Mouse (Mus musculus) midbrain, embryonic 15.5 days (tissue): ENCODE measurements around the gene Usp16. TPM values are rescaled to one million over a fixed set of nuclear protein-coding genes. Genes with fewer than 3 reads are reported as not detected.
"Not testable (repeated sequence)": the region's sequence is repeated elsewhere in the genome, so short reads cannot be mapped to it uniquely, and the experiment has no call there.

Experiments
- ATAC-seq: fragments of 200-750 bp; cut with Nextera tagmentation; replicated peaks from 2 replicates; pipeline ENCODE4 v1.8.0; 2017; ENCODE audit warnings: moderate TSS enrichment
- H3K27ac ChIP-seq: fragments of 300-500 bp; sonication (generic); 2 replicates; pipeline ENCODE4 v1.5.1; 2015; ENCODE audit warnings: mild to moderate bottlenecking, inconsistent platforms
- H3K27me3 ChIP-seq: fragments of 300-500 bp; sonication (generic); replicated peaks from 2 replicates; pipeline ENCODE4 v1.6.1; 2015; ENCODE audit warnings: inconsistent platforms
- H3K36me3 ChIP-seq: fragments of 300-500 bp; sonication (generic); replicated peaks from 2 replicates; pipeline ENCODE4 v1.6.1; 2015; ENCODE audit warnings: inconsistent platforms
- H3K4me1 ChIP-seq: fragments of 300-500 bp; sonication (generic); 2 replicates; pipeline ENCODE4 v1.6.1; 2015; ENCODE audit warnings: inconsistent platforms
- H3K4me2 ChIP-seq: fragments of 300-500 bp; sonication (generic); 2 replicates; pipeline ENCODE4 v1.6.1; 2015; ENCODE audit warnings: inconsistent platforms, mild to moderate bottlenecking, moderate library complexity
- H3K4me3 ChIP-seq: fragments of 300-500 bp; sonication (generic); 2 replicates; pipeline ENCODE4 v1.5.1; 2015; ENCODE audit warnings: mild to moderate bottlenecking, inconsistent platforms
- H3K9ac ChIP-seq: fragments of 300-500 bp; sonication (generic); 2 replicates; pipeline ENCODE4 v1.6.1; 2015; ENCODE audit warnings: mild to moderate bottlenecking, inconsistent platforms
- H3K9me3 ChIP-seq: fragments of 300-500 bp; sonication (generic); 2 replicates; pipeline ENCODE4 v1.6.1; 2016; ENCODE audit warnings: inconsistent platforms
- WGBS: fragments of 180-500 bp; shearing (Covaris S2); methylation state at CpG from one replicate; pipeline ENCODE4 v1.1.7; 2015; ENCODE audit warnings: mixed read lengths; 5-methylcytosine and 5-hydroxymethylcytosine counted together
- polyA plus RNA-seq: library from polyadenylated mRNA; unstranded; fragments of >200 nt; fragmentation: Nextera tagmentation; extraction: Ambion mirVana; gene quantifications from 2 replicates; pipeline ENCODE4 v1.2.1, GENCODE M21; 2015

Usp16 gene
- polyA plus RNA-seq, 1 experiment from 2014 or later, result 49.8 TPM

GRCm38 (mm10) chr16:87492191-87492792 is 37.8 kb downstream of the Usp16 start:
- Histone ChIP-seq H3K36me3 (peaks cover 51% of the 10 kb centered on the region), H3K4me1 (peaks cover 19% of the 10 kb centered on the region)
- H3K27me3 ChIP-seq, H3K27ac ChIP-seq, H3K4me3 ChIP-seq, H3K9ac ChIP-seq, ATAC-seq, H3K9me3 ChIP-seq, H3K4me2 ChIP-seq: not testable (repeated sequence)
- 96% methylated on average over 12 of the region's 12 CpGs for WGBS

GRCm38 (mm10) chr16:87494955-87495655 is 40.6 kb downstream of the Usp16 start:
- ATAC-seq, result peak; percentile 55

GRCm38 (mm10) chr16:87495716-87496447 is 41.4 kb downstream of the Usp16 start, which contains the start of gene Cct8:
Cct8 (minus strand) TSS chr16:87495873.
- H3K9ac ChIP-seq, result peak within 1 kb of the TSS; percentile 85
- no peaks in the 10 kb centered on the region for H3K9me3 ChIP-seq
- peak within 1 kb of the TSS; percentile 84 for H3K27ac ChIP-seq
- peak within 1 kb of the TSS; percentile 60 for H3K4me3 ChIP-seq
- peaks cover 17% of the 10 kb centered on the region for H3K36me3 ChIP-seq
- under 1% methylated on average over 48 of the region's 48 CpGs for WGBS
- peaks cover 19% of the 10 kb centered on the region for H3K4me1 ChIP-seq
- H3K4me2 ChIP-seq, result peak within 1 kb of the TSS; percentile 63
- H3K27me3 ChIP-seq, result no peaks in the 10 kb centered on the region
- ATAC-seq, result peak; percentile 97

More at GRCm38 (mm10) chr16:87494955-87495655, 40.6 kb downstream of the Usp16 start:
- peak overlapping the region; percentile 60 for H3K4me3 ChIP-seq
- peaks cover 24% of the 10 kb centered on the region for H3K36me3 ChIP-seq
- H3K27ac ChIP-seq, result peak overlapping the region; percentile 84
- peak overlapping the region; percentile 85 for H3K9ac ChIP-seq
- no peaks in the 10 kb centered on the region for H3K27me3 ChIP-seq
- peaks cover 19% of the 10 kb centered on the region for H3K4me1 ChIP-seq
- under 1% methylated on average over 39 of the region's 39 CpGs for WGBS
- no peaks in the 10 kb centered on the region for H3K9me3 ChIP-seq
- peak overlapping the region; percentile 63 for H3K4me2 ChIP-seq

GRCm38 (mm10) chr16:87496728-87497127 is 42.2 kb downstream of the Usp16 start:
- H3K4me2 ChIP-seq, result peak overlapping the region; percentile 63
- no peaks in the 10 kb centered on the region for H3K27me3 ChIP-seq

GRCm38 (mm10) chr16:87497171-87497570 is 42.7 kb downstream of the Usp16 start:
- H3K9me3 ChIP-seq, result no peaks in the 10 kb centered on the region
- no peak overlapping the region for H3K4me3 ChIP-seq
- H3K9ac ChIP-seq, result no peak overlapping the region
- no peak overlapping the region for H3K4me2 ChIP-seq
- WGBS, result 88% methylated on average over 6 of the region's 6 CpGs
- H3K27me3 ChIP-seq, result no peaks in the 10 kb centered on the region
- H3K4me1 ChIP-seq, result peaks cover 19% of the 10 kb centered on the region
- ATAC-seq, result no peak
- peaks cover 4% of the 10 kb centered on the region; the same call in 1 of the 2 replicates for H3K36me3 ChIP-seq
- H3K27ac ChIP-seq, result no peak overlapping the region

More at GRCm38 (mm10) chr16:87496728-87497127, 42.2 kb downstream of the Usp16 start:
- Histone ChIP-seq H3K4me3 (peak overlapping the region; percentile 60; the same call in 1 of the 2 replicates), H3K4me1 (peaks cover 19% of the 10 kb centered on the region), H3K36me3 (peaks cover 8% of the 10 kb centered on the region; the same call in 1 of the 2 replicates), H3K9ac (no peak overlapping the region), H3K9me3 (no peaks in the 10 kb centered on the region), H3K27ac (no peak overlapping the region)
- 85% methylated on average over 2 of the region's 2 CpGs for WGBS
- ATAC-seq, result no peak

- Histone ChIP-seq H3K27me3 (no peaks in the 10 kb centered on the region), H3K9ac (no peak overlapping the region), H3K4me1 (peaks cover 10% of the 10 kb centered on the region), H3K36me3 (no peaks in the 10 kb centered on the region), H3K9me3 (no peaks in the 10 kb centered on the region), H3K27ac (no peak overlapping the region), H3K4me2 (no peak overlapping the region), H3K4me3 (no peak overlapping the region)
- no peak for ATAC-seq
- WGBS, result 62% methylated on average over 6 of the region's 6 CpGs
Observed at GRCm38 (mm10) chr16:87499556-87499955, 45.1 kb downstream of the Usp16 start.

GRCm38 (mm10) chr16:87501304-87502078 is 47.0 kb downstream of the Usp16 start:
- no peaks in the 10 kb centered on the region for H3K27me3 ChIP-seq
- no peak overlapping the region for H3K4me2 ChIP-seq
- peaks cover 6% of the 10 kb centered on the region for H3K4me1 ChIP-seq
- H3K4me3 ChIP-seq, result no peak overlapping the region
- no peak overlapping the region for H3K27ac ChIP-seq
- H3K9me3 ChIP-seq, result no peaks in the 10 kb centered on the region
- no peak overlapping the region for H3K9ac ChIP-seq
- WGBS, result 66% methylated on average over 13 of the region's 13 CpGs
- no peak for ATAC-seq
- H3K36me3 ChIP-seq, result no peaks in the 10 kb centered on the region

GRCm38 (mm10) chr16:87511706-87512105 is 57.2 kb downstream of the Usp16 start:
- ATAC-seq, result no peak
- Histone ChIP-seq H3K9me3 (no peaks in the 10 kb centered on the region), H3K36me3 (no peaks in the 10 kb centered on the region), H3K27ac (no peak overlapping the region), H3K27me3 (no peaks in the 10 kb centered on the region), H3K4me3 (no peak overlapping the region), H3K4me2 (no peak overlapping the region), H3K9ac (no peak overlapping the region), H3K4me1 (no peaks in the 10 kb centered on the region)
- 58% methylated on average over 5 of the region's 5 CpGs for WGBS

- Histone ChIP-seq H3K9me3 (no peaks in the 10 kb centered on the region), H3K4me2 (no peak overlapping the region), H3K27ac (no peak overlapping the region), H3K9ac (no peak overlapping the region), H3K27me3 (no peaks in the 10 kb centered on the region), H3K4me3 (no peak overlapping the region), H3K36me3 (no peaks in the 10 kb centered on the region), H3K4me1 (no peaks in the 10 kb centered on the region)
- ATAC-seq, result no peak
- WGBS, result 95% methylated on average over 14 of the region's 14 CpGs
Observed at GRCm38 (mm10) chr16:87512331-87512730, 57.8 kb downstream of the Usp16 start.

- H3K36me3 ChIP-seq, result no peaks in the 10 kb centered on the region
- no peak overlapping the region for H3K4me2 ChIP-seq
- no peaks in the 10 kb centered on the region for H3K27me3 ChIP-seq
- no peak overlapping the region for H3K9ac ChIP-seq
- ATAC-seq, result no peak
- no peak overlapping the region for H3K4me3 ChIP-seq
- no peaks in the 10 kb centered on the region for H3K9me3 ChIP-seq
- 87% methylated on average over 5 of the region's 5 CpGs for WGBS
- H3K27ac ChIP-seq, result no peak overlapping the region
- H3K4me1 ChIP-seq, result no peaks in the 10 kb centered on the region
Observed at GRCm38 (mm10) chr16:87524228-87524627, 69.7 kb downstream of the Usp16 start.

GRCm38 (mm10) chr16:87527553-87528249 is 73.2 kb downstream of the Usp16 start:
- H3K4me1 ChIP-seq, result no peaks in the 10 kb centered on the region
- 72% methylated on average over 8 of the region's 8 CpGs for WGBS
- no peaks in the 10 kb centered on the region for H3K36me3 ChIP-seq
- H3K9me3 ChIP-seq, result no peaks in the 10 kb centered on the region
- no peaks in the 10 kb centered on the region for H3K27me3 ChIP-seq
- H3K4me3 ChIP-seq, result no peak overlapping the region
- H3K9ac ChIP-seq, result no peak overlapping the region
- no peak overlapping the region for H3K27ac ChIP-seq
- no peak for ATAC-seq
- no peak overlapping the region for H3K4me2 ChIP-seq
